Mouse (Mus musculus) CH12.LX (cell line): ENCODE results near the gene Phactr1.

Experiments
- BHLHE40 ChIP-seq: IDR thresholded peaks from 2 replicates; pipeline ENCODE4 v1.6.1; 2011; ENCODE audit warnings: mild to moderate bottlenecking, low read depth, low read length, improper control_type of control experiment
- CTCF ChIP-seq, 2 experiments: IDR thresholded peaks in 1 of 2; conservative IDR thresholded peaks in 1 of 2; 2 replicates each; pipeline ENCODE4 v1.5.1; 2011 to 2012; ENCODE audit warnings: low read depth in 2 of 2, low read length in 2 of 2, improper control_type of control experiment in 1 of 2, inconsistent platforms in 1 of 2, mild to moderate bottlenecking in 1 of 2, moderate library complexity in 1 of 2
- E2F4 ChIP-seq: IDR thresholded peaks from 2 replicates; pipeline ENCODE4 v1.6.1; 2011; ENCODE audit warnings: low read depth, low read length, improper control_type of control experiment; ENCODE audit not compliant: insufficient replicate concordance
- EP300 ChIP-seq: IDR thresholded peaks from 2 replicates; pipeline ENCODE4 v1.6.1; 2011; ENCODE audit warnings: low read length, improper control_type of control experiment
- JUND ChIP-seq: conservative IDR thresholded peaks from 2 replicates; pipeline ENCODE4 v1.6.1; 2011; ENCODE audit warnings: low read depth, low read length, improper control_type of control experiment
- MAZ ChIP-seq: IDR thresholded peaks from 2 replicates; pipeline ENCODE4 v1.6.1; 2012; ENCODE audit warnings: low read depth, mild to moderate bottlenecking, inconsistent platforms, low read length, improper control_type of control experiment, moderate library complexity
- MXI1 ChIP-seq: IDR thresholded peaks from 2 replicates; pipeline ENCODE4 v1.6.1; 2011; ENCODE audit warnings: mild to moderate bottlenecking, low read depth, low read length, improper control_type of control experiment
- NRF1 ChIP-seq: IDR thresholded peaks from 2 replicates; pipeline ENCODE4 v1.6.1; 2014; ENCODE audit warnings: low read depth, mild to moderate bottlenecking, inconsistent platforms, low read length, improper control_type of control experiment, moderate library complexity
- POLR2A ChIP-seq: IDR thresholded peaks from 2 replicates; pipeline ENCODE4 v1.6.1; 2011; ENCODE audit warnings: low read depth, mild to moderate bottlenecking, improper control_type of control experiment, low read length
- TCF12 ChIP-seq: IDR thresholded peaks from 2 replicates; pipeline ENCODE4 v1.6.1; 2014; ENCODE audit warnings: low read depth, mild to moderate bottlenecking, inconsistent platforms, low read length, improper control_type of control experiment
- USF1 ChIP-seq: IDR thresholded peaks from 2 replicates; pipeline ENCODE4 v1.6.1; 2014; ENCODE audit warnings: low read depth, mild to moderate bottlenecking, inconsistent platforms, low read length, improper control_type of control experiment
- USF2 ChIP-seq: conservative IDR thresholded peaks from 2 replicates; pipeline ENCODE4 v1.6.1; 2011; ENCODE audit warnings: low read depth, low read length, improper control_type of control experiment

- TF ChIP-seq CTCF (conservative IDR thresholded peaks at IDR 0.05 in 1 of 2, IDR thresholded peaks at IDR 0.05 in 1 of 2; ENCODE audit: low read depth in 2 of 2, low read length in 2 of 2) = no peak
- TF ChIP-seq EP300 = no peak
- no peak for TF ChIP-seq NRF1
- no peak for TF ChIP-seq TCF12
- TF ChIP-seq MAZ = no peak
- no peak for TF ChIP-seq POLR2A
- TF ChIP-seq JUND = no peak
- TF ChIP-seq E2F4 = no peak
- no peak for TF ChIP-seq MXI1
- no peak for TF ChIP-seq USF2
- TF ChIP-seq BHLHE40 = no peak
- TF ChIP-seq USF1 = no peak
Observed at GRCm38 (mm10) chr13:42711510-42711909, 31.1 kb downstream of the Phactr1 start.
